Mouse (Mus musculus) olfactory bulb, adult 2 months (tissue): ENCODE results near the gene Tjp1. TPM values are rescaled to one million over a fixed set of nuclear protein-coding genes. Genes with fewer than 3 reads are reported as not detected.

Experiments used
- H3K27ac ChIP-seq: fragments of 200-500 bp; 2 replicates; pipeline ENCODE4 v1.5.1; 2012; ENCODE audit warnings: low read depth, low read length; ENCODE audit not compliant: insufficient read depth
- H3K4me1 ChIP-seq: fragments of 200-500 bp; 2 replicates; pipeline ENCODE4 v1.6.1; 2012; ENCODE audit warnings: low read length; ENCODE audit not compliant: control insufficient read depth, insufficient read depth
- H3K4me3 ChIP-seq: fragments of 200-500 bp; 2 replicates; pipeline ENCODE4 v1.5.1; 2012; ENCODE audit warnings: mild to moderate bottlenecking, low read depth, low read length, moderate library complexity; ENCODE audit not compliant: insufficient read depth
- CTCF ChIP-seq: fragments of 200-500 bp; IDR thresholded peaks from 2 replicates; pipeline ENCODE4 v1.5.1; 2012; ENCODE audit warnings: low read depth, mild to moderate bottlenecking, low read length, moderate library complexity; ENCODE audit not compliant: insufficient read depth
- POLR2A ChIP-seq: fragments of 200-500 bp; IDR thresholded peaks from 2 replicates; pipeline ENCODE4 v1.6.1; 2012; ENCODE audit warnings: mild to moderate bottlenecking, low read depth, low read length, moderate library complexity; ENCODE audit not compliant: insufficient read depth
- WGBS: fragments of 180-500 bp; shearing (Covaris S2); methylation state at CpG from one replicate; pipeline ENCODE4 v1.1.7; 2018; 5-methylcytosine and 5-hydroxymethylcytosine counted together
- polyA plus RNA-seq: library from polyadenylated mRNA; stranded (reverse); fragments of >200 nt; gene quantifications from 2 replicates; pipeline ENCODE4 v1.2.4, GENCODE M21; 2012; ENCODE audit warnings: low replicate concordance; ENCODE audit not compliant: missing spikeins, insufficient read depth, insufficient read length

Tjp1 gene
- polyA plus RNA-seq, 1 experiment, result not detected

DNA sequence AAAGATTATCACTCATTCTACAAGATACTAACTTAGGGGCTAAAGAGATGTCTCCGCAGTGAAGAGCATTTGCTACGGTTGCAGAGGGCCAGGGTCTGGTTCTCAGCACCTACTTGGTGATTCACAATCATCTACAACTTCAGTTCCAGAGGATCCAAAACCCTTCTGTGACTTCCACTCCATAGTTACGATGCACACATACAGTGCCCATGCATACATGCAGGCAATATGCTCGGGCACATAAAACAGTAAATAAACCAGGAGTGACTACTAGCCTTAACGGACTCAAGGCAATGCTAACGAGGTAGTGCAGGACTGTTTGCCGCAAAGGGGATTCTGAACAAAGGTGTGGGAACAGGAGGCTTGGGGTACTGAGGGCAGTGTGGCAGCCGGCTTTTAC, 7.0 kb downstream of the Tjp1 start:
- no peak overlapping the region for H3K27ac ChIP-seq
- TF ChIP-seq CTCF, result no peak
- TF ChIP-seq POLR2A, result no peak
- WGBS, result 95% methylated on average over 8 of the region's 8 CpGs
- 0 out of 2 replicates have a peak, but pooled peaks cover 8% of the 10 kb centered on the region for H3K4me1 ChIP-seq
- no peak overlapping the region for H3K4me3 ChIP-seq

DNA sequence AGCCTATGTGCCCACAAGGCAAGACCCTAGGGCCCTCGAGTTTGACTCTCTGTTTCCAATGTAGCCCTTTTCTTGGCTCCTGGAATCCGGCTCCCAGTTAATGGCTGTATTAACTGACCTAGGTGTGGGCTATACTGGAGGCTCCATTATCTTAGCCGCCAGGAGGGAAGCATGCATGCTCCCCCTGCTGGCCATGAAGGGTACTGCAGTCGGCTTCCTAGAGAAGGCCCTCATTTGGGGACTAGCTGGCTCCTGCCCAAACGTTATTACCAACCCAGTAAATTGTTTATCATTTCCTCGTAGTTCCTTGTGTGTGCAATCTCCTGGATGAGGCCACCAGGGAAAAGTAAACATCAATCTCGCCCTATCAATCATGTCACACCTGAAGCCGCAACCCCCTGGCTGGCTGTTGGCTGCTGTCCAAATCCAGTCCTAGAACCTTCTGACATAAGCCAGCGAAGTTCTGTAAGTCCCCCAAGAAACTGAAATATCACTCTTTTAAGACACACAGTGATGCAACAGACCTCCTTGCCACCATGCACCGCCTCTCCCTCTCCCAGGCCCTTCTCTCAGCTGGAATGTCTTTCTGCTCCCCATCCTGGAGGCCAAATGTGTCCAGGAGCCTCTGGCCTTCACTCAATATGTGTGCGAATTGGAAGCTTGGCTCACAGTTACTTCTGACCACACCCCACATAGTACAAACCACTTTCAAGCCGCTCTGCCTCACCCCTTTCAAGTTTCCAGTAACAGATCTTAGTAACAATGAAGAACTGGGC, 7.6 kb downstream of the Tjp1 start:
- 62% methylated on average over 12 of the region's 12 CpGs for WGBS
- TF ChIP-seq POLR2A (no peak), CTCF (peak; percentile 72; the same call in 1 of the 2 replicates)
- Histone ChIP-seq H3K4me1 (0 out of 2 replicates have a peak, but pooled peaks cover 8% of the 10 kb centered on the region), H3K4me3 (no peak overlapping the region), H3K27ac (no peak overlapping the region)

DNA sequence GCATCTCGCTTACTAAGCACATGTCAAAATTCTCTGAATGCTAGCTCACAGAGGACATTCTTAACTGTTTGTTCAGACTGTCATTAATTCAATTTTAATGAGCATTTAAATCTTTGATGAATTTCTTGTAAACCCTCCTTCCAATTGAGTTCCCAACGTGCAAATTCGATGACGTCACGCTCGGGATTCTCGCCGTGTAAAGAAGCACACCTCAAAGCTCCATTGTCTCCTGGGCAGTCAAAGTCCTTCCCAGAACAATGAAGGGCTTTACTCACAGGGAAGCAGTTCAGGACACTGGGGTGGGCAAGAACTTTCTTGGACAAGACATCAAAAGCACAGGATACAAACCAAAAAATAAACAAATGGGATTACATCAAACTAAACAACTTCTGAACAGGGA, 10.7 kb downstream of the Tjp1 start:
- WGBS, result 49% methylated on average over 8 of the region's 8 CpGs

DNA sequence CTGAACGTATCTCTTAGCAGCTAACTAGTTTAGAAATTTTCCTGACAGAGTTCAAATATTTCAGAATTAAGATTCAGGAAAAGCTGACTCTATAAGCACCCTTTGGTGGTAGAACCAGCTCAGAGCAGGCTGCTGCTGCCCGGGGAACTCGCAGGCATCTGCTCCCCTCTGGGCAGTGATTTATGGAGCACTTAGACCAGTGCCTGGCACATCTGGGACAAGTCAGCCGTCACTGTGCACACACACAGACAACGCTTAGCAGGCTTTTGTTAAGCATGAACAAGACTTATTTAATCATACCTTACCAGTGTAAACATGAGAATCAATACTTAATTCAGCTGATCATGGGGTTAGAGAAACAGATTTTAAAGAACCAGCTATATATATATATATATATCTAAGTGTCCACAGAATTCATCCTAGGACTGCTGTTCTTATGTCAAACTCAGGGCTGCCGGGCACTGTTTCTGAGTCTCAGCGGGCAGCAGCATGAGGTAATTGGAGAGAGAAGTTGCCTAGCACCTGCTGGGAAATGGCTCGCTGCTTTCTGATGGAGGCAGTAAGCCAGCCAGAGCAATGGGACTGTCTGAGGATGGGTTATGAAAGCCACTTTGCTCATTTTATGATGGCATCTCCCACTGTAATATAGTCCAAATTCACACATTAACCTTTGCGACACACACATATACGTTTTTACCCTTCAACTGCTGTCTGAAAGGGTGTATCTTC, 14.0 kb downstream of the Tjp1 start:
- TF ChIP-seq POLR2A (no peak), CTCF (no peak)
- peaks cover 8% of the 10 kb centered on the region for H3K4me1 ChIP-seq
- no peak overlapping the region for H3K4me3 ChIP-seq
- WGBS, result 48% methylated on average over 10 of the region's 10 CpGs
- H3K27ac ChIP-seq, result no peak overlapping the region

More for the DNA sequence above, 10.7 kb downstream of the Tjp1 start:
- peak overlapping the region; percentile 16; the same call in 1 of the 2 replicates for H3K27ac ChIP-seq
- no peak for TF ChIP-seq POLR2A
- no peak for TF ChIP-seq CTCF
- H3K4me3 ChIP-seq, result no peak overlapping the region
- peaks cover 8% of the 10 kb centered on the region for H3K4me1 ChIP-seq

DNA sequence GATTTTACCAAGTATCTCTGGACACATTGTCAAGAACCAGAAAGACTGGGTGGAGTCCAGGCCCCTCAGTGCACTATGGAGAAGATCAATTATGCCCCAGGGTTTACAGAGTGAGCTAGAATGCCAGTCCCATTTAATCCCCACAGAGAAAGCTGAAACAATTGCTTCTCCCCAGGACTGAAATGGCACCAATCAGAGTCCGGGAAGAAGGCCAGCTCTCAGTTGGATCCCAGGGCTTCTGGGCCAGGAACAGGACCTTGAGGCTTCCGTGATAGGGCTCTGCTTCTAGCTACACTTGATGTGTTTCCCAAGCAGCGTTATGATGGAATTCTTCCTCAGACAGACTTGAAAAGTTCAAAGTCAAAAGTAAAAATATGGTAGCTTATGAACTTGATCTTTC, 18.2 kb downstream of the Tjp1 start:
- Histone ChIP-seq H3K4me3 (no peak overlapping the region), H3K27ac (no peak overlapping the region), H3K4me1 (peaks cover 5% of the 10 kb centered on the region)
- TF ChIP-seq CTCF, result no peak
- no peak for TF ChIP-seq POLR2A
- WGBS, result 60% methylated on average over 3 of the region's 3 CpGs

DNA sequence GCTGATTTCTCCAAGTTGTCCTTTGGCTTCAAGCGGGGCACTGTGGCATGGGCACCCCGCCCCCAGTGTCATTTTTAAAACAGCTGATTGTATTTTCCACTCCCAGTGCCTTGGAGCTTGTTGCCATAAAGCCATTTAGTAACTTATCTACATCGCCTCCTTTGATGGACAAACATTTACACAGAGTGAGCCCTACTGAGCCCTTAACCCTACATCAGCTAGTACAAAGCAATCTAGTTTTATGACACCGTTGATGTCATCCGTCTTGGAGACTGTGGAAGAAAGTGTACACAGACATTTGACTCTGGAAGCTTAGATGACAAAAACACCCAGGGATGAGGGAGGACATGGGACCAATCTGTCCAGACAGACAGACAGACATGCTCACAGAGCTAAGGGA, 20.2 kb downstream of the Tjp1 start:
- H3K27ac ChIP-seq, result no peak overlapping the region
- 93% methylated on average over 5 of the region's 5 CpGs for WGBS

DNA sequence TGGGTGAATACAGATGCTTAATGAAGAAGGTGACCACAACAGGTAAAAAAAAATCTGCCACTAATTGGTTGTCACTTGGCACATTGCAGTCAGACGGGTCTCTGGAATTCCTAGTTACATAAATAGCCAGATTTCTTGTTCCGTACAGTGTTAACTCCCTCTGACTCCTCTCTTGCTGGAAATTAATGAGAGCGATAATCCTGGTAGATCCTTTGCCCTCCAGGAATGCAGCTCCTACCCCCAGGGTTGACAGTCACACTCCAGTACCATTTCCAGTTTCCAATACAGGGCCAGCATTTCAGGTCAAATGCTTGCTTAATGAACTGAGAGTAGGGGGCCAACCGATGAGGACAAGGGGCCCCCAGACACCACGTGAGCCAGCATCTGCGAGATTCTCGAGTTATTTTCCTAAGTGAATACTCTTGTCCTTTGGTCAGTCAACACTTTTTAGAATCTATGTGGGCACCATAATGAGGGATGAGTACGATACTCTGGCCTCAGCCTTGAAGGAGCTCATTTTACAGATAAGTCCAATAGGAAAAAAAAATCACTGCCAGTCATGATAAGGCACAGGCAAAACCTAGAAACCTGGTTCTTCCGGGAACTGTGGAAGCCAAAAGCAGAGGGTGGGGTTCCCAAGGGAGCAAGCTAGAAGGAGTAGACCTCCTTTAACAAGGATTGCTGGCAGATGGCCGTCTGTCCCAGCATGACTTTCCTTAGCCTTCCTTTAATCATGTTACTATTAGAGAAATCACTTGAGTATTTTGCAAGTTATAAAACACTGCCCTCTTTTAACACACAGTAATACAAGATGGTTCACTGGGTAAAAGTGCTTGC, 24.9 kb downstream of the Tjp1 start:
- no peak overlapping the region for H3K4me3 ChIP-seq
- whole genome bisulfite sequencing, result 81% methylated on average over 10 of the region's 10 CpGs
- no peak overlapping the region for H3K27ac ChIP-seq
- peaks cover 6% of the 10 kb centered on the region; the same call in 1 of the 2 replicates for H3K4me1 ChIP-seq
- TF ChIP-seq CTCF (no peak), POLR2A (no peak)

More for the DNA sequence above, 20.2 kb downstream of the Tjp1 start:
- peaks cover 3% of the 10 kb centered on the region; the same call in 1 of the 2 replicates for H3K4me1 ChIP-seq
- no peak overlapping the region for H3K4me3 ChIP-seq
- TF ChIP-seq POLR2A, result no peak
- TF ChIP-seq CTCF, result no peak

DNA sequence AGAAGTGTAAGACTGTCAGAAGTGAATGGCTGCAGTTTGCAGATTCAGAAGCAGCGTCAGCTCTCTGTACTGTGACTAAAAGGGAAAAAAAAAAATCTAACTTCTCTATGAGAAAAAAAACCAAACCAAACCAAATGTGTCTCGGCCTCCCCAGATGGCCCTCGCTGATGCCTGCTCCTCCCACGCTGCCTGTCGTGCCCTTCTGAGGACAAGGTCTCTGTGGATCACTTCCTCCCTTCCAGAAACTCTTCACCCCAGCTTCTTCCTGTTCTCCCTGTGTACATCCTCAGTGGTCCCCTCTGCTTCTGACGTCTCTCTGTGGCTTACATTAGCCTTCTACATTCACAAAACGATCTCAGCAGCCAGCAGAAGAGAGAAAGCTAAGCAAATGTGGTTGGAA, 26.8 kb downstream of the Tjp1 start:
- no peak overlapping the region for H3K27ac ChIP-seq
- peaks cover 6% of the 10 kb centered on the region; the same call in 1 of the 2 replicates for H3K4me1 ChIP-seq
- H3K4me3 ChIP-seq, result no peak overlapping the region
- TF ChIP-seq CTCF (no peak), POLR2A (no peak)
- WGBS, result 66% methylated on average over 7 of the region's 7 CpGs
